Mouse (Mus musculus) lung, postnatal 0 days (tissue): ENCODE data around the gene Med24. TPM values are rescaled to one million over a fixed set of nuclear protein-coding genes. Genes with fewer than 3 reads are reported as not detected.
A peak's percentile ranks its signal among the peaks of the same experiment; 100 is the strongest.

Experiments
- ATAC-seq: fragments of 200-750 bp; cut with Nextera tagmentation; 2 replicates; pipeline ENCODE4 v1.8.0; 2017; ENCODE audit warnings: moderate library complexity
- DNase-seq: peaks from one replicate; pipeline ENCODE4 v3.0.0-alpha.2; 2016; ENCODE audit warnings: low spot score
- H3K27ac ChIP-seq: fragments of 300-500 bp; sonication (generic); 2 replicates; pipeline ENCODE4 v1.5.1; 2014; ENCODE audit warnings: antibody characterized with exemption, mild to moderate bottlenecking, low read length, mixed read lengths
- H3K27me3 ChIP-seq: fragments of 300-500 bp; sonication (generic); replicated peaks from 2 replicates; pipeline ENCODE4 v1.6.1; 2014; ENCODE audit warnings: low read length, mixed read lengths; ENCODE audit not compliant: insufficient read depth
- H3K36me3 ChIP-seq: fragments of 300-500 bp; sonication (generic); 2 replicates; pipeline ENCODE4 v1.6.1; 2014; ENCODE audit warnings: low read length, mixed read lengths; ENCODE audit not compliant: insufficient read depth
- H3K4me1 ChIP-seq: fragments of 300-500 bp; sonication (generic); 2 replicates; pipeline ENCODE4 v1.6.1; 2014; ENCODE audit warnings: antibody characterized with exemption, low read depth, low read length, mixed read lengths; ENCODE audit not compliant: insufficient read depth
- H3K4me2 ChIP-seq: fragments of 300-500 bp; sonication (generic); replicated peaks from 2 replicates; pipeline ENCODE4 v1.6.1; 2014; ENCODE audit warnings: low read depth, mild to moderate bottlenecking, low read length, moderate library complexity, mixed read lengths
- H3K4me3 ChIP-seq: fragments of 300-500 bp; sonication (generic); 2 replicates; pipeline ENCODE4 v1.5.1; 2014; ENCODE audit warnings: low read depth, low read length
- H3K9ac ChIP-seq: fragments of 300-500 bp; sonication (generic); replicated peaks from 2 replicates; pipeline ENCODE4 v1.6.1; 2014; ENCODE audit warnings: low read depth, mild to moderate bottlenecking
- H3K9me3 ChIP-seq: fragments of 300-500 bp; sonication (generic); 2 replicates; pipeline ENCODE4 v1.6.1; 2016; ENCODE audit warnings: low read length, mixed read lengths
- CTCF ChIP-seq: IDR thresholded peaks from 2 replicates; pipeline ENCODE4 v1.5.1; 2016; ENCODE audit warnings: antibody characterized with exemption, mild to moderate bottlenecking
- EP300 ChIP-seq: IDR thresholded peaks from 2 replicates; pipeline ENCODE4 v1.6.1; 2016; ENCODE audit warnings: antibody characterized with exemption, mild to moderate bottlenecking, control low read depth
- whole genome bisulfite sequencing: fragments of 180-500 bp; shearing (Covaris S2); extraction: QIAGEN DNeasy Blood & Tissue Kit; methylation state at CpG from one replicate; pipeline ENCODE4 v1.1.7; 2014; 5-methylcytosine and 5-hydroxymethylcytosine counted together
- polyA plus RNA-seq: library from polyadenylated mRNA; unstranded; fragments of >200 nt; fragmentation: Nextera tagmentation; extraction: Ambion mirVana; gene quantifications from 2 replicates; pipeline ENCODE4 v1.2.1, GENCODE M21; 2015

The Med24 gene
- polyA plus RNA-seq, 1 experiment from 2014 or later = 20.6 TPM

DNA sequence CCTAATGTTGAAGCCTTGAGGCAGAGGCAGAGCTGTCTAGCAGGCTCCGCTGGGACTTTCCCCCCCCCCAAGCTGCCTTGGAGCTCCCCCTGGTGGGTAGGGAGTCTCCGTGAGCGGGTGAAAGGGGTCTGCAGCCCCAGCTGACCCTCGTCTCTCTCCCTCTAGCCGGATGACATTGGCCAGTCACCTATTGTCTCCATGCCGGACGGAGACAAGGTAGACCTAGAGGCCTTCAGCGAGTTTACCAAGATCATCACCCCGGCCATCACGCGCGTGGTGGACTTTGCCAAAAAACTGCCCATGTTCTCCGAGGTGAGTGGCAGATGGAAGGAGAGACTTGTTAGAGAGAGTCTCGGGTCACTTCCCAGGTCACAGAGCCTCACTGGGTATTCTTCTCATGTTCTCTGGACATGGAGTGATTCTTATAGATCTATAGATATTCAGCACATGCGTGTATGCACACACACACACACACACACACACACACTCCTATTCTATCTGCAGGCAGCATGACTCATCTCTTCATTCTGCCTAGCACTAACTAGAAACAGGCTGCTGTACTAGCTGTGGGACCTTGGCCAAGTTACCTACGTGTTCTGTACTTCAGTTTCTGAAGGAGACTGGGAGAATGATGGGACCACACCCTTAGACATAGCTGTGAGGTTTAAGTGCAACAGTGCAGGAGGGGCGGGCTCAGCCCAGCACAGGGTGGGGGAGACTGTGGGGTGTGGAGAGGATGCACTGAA is 33.7 kb upstream of the Med24 start:
- H3K4me3 ChIP-seq = no peak overlapping the region
- H3K9me3 ChIP-seq = no peaks in the 10 kb centered on the region
- peak; percentile 96 for DNase-seq
- peak; percentile 93 for TF ChIP-seq EP300
- peak; percentile 72 for TF ChIP-seq CTCF
- H3K27ac ChIP-seq = peak overlapping the region; percentile 81
- H3K36me3 ChIP-seq = 0 out of 2 replicates have a peak, but pooled peaks cover 13% of the 10 kb centered on the region
- H3K4me1 ChIP-seq = peaks cover 14% of the 10 kb centered on the region
- H3K4me2 ChIP-seq = no peak overlapping the region
- H3K9ac ChIP-seq = no peak overlapping the region
- ATAC-seq = peak; percentile 92
- WGBS = 53% methylated on average over 17 of the region's 17 CpGs
- H3K27me3 ChIP-seq = no peaks in the 10 kb centered on the region

DNA sequence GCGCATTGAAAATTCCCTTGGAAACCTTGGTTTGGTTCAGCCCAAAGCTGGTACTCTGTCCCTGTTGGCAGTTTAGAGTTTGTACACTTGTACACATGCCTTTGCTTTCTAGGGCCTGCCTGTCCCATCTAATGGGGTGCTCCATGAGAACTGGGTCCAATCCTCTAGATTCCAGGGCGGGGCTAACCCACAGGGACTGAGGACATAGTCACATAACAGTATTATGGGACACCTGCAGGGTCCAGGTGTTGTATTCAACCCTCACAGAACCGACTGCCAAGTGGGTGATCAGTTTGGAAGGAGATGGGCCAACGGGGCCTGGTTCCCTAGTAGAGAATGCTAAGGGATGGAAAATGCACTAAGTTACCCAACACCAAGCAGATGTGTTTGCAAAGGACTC is 32.7 kb upstream of the Med24 start:
- Histone ChIP-seq H3K9ac (no peak overlapping the region), H3K36me3 (0 out of 2 replicates have a peak, but pooled peaks cover 13% of the 10 kb centered on the region), H3K9me3 (no peaks in the 10 kb centered on the region), H3K4me2 (no peak overlapping the region), H3K4me3 (no peak overlapping the region), H3K27me3 (no peaks in the 10 kb centered on the region), H3K27ac (no peak overlapping the region), H3K4me1 (peaks cover 7% of the 10 kb centered on the region)
- TF ChIP-seq EP300 = no peak
- TF ChIP-seq CTCF = no peak
- 90% methylated on average over 4 of the region's 4 CpGs for WGBS
- DNase-seq = no peak
- ATAC-seq = no peak

DNA sequence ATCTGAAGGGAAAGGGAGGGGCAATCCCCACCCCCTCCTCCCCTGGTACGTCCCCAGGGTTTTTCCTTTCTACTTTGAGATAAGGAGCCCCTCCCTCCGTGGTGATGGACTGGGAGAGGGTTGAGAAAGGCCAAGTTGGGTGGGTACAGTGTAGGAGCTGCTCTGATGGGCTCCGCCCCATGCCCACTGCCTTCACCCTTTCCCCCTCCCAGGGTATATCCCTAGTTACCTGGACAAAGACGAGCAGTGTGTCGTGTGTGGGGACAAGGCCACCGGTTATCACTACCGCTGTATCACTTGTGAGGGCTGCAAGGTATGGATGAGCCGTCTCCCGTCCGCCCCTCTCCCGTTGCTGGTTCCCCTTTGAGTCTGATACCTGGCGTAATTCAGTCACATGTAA is 27.5 kb upstream of the Med24 start:
- H3K36me3 ChIP-seq = 0 out of 2 replicates have a peak, but pooled peaks cover 11% of the 10 kb centered on the region
- TF ChIP-seq CTCF (no peak), EP300 (no peak)
- DNase-seq (no peak), ATAC-seq (no peak)
- no peaks in the 10 kb centered on the region for H3K27me3 ChIP-seq
- no peak overlapping the region for H3K27ac ChIP-seq
- no peaks in the 10 kb centered on the region for H3K9me3 ChIP-seq
- no peak overlapping the region for H3K4me3 ChIP-seq
- no peak overlapping the region for H3K4me2 ChIP-seq
- 88% methylated on average over 11 of the region's 12 CpGs for WGBS
- peaks cover 26% of the 10 kb centered on the region for H3K4me1 ChIP-seq
- H3K9ac ChIP-seq = no peak overlapping the region

DNA sequence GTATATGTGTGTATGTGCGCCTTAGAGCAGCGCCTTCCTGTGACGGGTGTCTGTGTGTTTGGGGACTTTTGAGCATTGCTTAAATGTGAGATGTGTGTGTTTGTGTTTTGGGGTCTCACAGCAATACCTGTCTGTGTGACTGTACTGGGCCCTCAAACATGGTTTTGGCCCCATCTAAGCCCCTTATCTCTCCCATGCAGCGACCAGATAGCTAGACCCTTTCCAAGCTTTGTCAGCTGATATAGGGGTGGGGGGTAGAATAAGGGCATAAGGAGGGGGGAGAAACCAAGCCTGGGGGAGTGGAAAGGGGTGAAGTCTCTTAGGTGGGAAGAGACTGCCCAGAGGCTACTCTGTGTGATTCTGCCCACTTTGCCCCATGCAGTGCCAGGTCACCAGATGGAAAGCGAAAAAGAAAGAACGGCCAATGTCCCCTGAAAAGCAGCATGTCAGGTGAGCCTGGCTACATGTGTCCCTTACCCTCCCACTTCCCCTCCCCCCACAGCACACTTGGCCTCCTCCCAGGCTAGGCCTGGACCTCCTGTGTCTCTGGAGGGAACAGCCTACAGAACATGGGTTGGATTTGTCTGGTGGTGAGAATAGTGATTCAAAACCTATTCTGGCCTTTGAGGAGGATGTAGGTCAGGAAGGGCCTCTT is 26.6 kb upstream of the Med24 start:
- TF ChIP-seq CTCF (no peak), EP300 (no peak)
- whole genome bisulfite sequencing = 95% methylated on average over 6 of the region's 6 CpGs
- Histone ChIP-seq H3K27me3 (no peaks in the 10 kb centered on the region), H3K4me2 (no peak overlapping the region), H3K4me3 (no peak overlapping the region), H3K9me3 (no peaks in the 10 kb centered on the region), H3K9ac (no peak overlapping the region), H3K36me3 (0 out of 2 replicates have a peak, but pooled peaks cover 5% of the 10 kb centered on the region), H3K27ac (no peak overlapping the region), H3K4me1 (peaks cover 35% of the 10 kb centered on the region)
- DNase-seq (no peak), ATAC-seq (no peak)

DNA sequence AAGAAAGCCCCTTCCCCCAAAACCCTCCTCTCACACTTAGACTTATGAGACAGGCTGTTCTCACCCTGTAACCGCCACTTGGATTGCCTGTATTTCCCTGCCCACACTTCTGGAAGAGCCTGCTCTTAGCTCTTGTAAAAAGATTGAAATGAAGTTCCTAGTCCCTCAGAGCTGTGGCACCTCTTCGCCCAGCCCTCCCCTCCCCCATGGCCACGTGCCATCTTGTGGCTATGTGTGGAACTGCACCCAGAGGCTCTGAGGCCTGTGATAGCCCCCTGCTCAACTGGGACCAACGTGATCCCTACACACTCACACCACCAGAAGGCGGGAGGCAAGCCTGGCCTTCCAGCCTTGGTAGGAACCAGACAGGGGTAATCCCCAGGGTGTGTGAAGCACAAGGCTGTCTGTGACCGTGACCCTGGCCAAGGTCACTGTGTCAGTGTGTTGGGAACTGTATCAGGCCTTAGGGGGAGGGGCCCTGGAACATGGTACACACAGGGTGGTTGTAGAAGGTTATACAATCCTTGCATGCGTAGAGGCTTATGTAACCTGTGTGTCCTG is 25.5 kb upstream of the Med24 start:
- H3K27me3 ChIP-seq = no peaks in the 10 kb centered on the region
- ATAC-seq (peak; percentile 61), DNase-seq (peak; percentile 85)
- H3K4me3 ChIP-seq = no peak overlapping the region
- peaks cover 45% of the 10 kb centered on the region for H3K4me1 ChIP-seq
- 22% methylated on average over 7 of the region's 7 CpGs for WGBS
- TF ChIP-seq CTCF (peak; percentile 99), EP300 (0 out of 2 replicates have a peak, but pooled peaks have one; percentile 6)
- peak overlapping the region; percentile 79 for H3K27ac ChIP-seq
- H3K36me3 ChIP-seq = 0 out of 2 replicates have a peak, but pooled peaks cover 5% of the 10 kb centered on the region
- H3K4me2 ChIP-seq = no peak overlapping the region
- H3K9me3 ChIP-seq = no peaks in the 10 kb centered on the region
- H3K9ac ChIP-seq = no peak overlapping the region; the same call in 1 of the 2 replicates

DNA sequence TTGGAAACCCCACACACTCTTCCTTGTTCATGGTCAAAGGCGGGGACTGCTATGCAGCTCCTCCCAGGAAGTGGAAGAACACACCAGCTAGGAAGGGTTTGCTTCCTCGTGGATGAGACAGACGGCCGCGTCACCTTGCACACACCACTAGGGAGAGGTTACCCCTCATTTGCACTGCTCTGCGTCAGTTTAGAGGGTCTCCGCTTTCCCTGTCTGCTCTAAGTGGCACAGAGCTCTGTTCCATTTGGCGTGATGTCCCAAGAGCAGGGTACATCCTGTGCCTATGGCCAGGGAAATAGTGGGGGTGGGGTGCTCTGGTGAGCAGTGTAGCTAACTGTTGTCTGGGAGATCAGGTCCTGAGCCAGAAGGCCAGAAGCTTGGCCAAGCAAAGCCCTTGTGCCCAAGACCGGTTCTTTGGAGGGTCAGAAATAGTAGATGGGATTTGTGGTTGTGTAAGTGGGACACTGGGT is 25.0 kb upstream of the Med24 start:
- WGBS = 46% methylated on average over 9 of the region's 9 CpGs
- TF ChIP-seq EP300 (no peak; the same call in 1 of the 2 replicates), CTCF (peak; percentile 17; the same call in 1 of the 2 replicates)
- Histone ChIP-seq H3K4me1 (peaks cover 48% of the 10 kb centered on the region), H3K9me3 (no peaks in the 10 kb centered on the region), H3K27me3 (no peaks in the 10 kb centered on the region), H3K9ac (no peak overlapping the region), H3K4me3 (no peak overlapping the region), H3K27ac (peak overlapping the region; percentile 79), H3K4me2 (0 out of 2 replicates have a peak overlapping the region, but pooled peaks have one; percentile 8), H3K36me3 (0 out of 2 replicates have a peak, but pooled peaks cover 5% of the 10 kb centered on the region)
- peak; percentile 69 for DNase-seq
- ATAC-seq = peak; percentile 34; the same call in 1 of the 2 replicates
